Mouse (Mus musculus) cerebellum, adult 11-12 months (tissue): ENCODE data around the gene Msi2.

Experiments
- DNase-seq: peaks from one replicate; pipeline ENCODE4 v3.0.0; 2022

The Msi2 gene

DNA sequence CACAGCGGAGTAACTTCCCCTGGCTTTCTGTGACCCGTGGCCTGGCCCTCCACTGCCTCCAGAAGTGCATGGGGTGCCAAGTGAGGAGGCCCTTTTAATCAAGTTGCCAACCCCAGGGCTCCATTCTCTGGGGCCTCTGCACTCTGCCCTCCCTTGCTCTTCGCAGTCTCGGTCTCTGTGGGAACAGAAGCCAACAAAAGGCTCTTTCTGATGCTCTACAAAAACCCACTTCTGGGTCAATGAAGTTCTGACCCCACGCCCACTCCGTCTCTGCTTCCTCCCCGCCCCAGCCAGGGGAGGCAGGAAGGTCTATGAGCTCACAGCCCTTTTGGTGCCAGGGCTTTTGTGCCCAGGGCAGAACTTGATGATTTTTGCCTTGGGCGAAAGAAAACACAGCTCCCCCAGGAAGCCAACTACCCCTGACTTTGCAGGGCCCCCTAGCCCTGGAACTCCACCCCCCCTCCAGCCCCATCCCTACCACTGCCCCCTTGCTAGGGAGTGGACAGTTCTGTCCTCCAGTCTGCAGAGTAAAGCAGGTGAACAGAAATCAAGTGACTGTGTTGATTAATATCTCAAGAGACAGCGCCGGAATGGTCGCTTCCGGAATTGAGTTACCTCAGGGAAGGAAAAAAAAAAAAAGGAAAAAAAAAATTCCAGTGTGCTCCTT is 246.2 kb downstream of the Msi2 start:
- DNase-seq: no peak

DNA sequence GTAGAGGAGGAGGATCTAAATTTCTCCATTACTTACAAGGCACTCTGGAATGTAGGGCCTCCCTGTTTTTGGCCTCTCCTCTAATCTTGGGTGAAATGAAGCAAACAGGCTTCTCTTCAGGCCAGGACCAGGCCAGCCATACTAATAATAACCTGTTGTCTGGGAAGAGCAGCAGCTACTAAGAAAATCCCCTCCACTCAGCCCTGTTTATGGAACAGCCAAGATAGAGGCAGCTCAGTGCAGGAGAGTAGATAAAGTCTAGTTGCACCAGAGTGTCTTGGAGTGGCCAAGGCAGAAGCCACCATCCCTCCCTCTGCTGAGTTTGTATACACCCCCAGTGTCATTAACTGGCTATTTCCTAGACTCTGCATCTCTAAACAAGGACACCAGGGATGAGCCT is 247.7 kb downstream of the Msi2 start:
- DNase-seq: no peak

DNA sequence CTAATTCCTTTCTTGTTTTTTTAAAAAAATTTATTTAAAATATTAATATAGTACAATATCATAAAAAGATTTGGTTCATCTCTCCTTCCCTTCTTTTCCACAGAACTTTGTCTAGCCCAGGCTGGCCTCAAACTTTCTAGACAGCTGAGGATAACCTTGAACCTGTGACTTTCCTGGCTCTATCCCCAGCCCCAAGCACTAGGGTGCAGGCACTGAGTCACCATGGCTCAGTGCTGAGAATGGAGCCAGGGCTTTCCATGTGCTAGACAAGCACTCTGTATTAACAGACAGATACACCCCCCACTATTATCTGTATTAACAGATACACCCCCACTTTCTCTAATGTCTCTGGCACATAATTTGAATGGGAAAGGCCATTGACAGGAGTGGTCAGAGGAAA is 249.3 kb downstream of the Msi2 start:
- DNase-seq: no peak

DNA sequence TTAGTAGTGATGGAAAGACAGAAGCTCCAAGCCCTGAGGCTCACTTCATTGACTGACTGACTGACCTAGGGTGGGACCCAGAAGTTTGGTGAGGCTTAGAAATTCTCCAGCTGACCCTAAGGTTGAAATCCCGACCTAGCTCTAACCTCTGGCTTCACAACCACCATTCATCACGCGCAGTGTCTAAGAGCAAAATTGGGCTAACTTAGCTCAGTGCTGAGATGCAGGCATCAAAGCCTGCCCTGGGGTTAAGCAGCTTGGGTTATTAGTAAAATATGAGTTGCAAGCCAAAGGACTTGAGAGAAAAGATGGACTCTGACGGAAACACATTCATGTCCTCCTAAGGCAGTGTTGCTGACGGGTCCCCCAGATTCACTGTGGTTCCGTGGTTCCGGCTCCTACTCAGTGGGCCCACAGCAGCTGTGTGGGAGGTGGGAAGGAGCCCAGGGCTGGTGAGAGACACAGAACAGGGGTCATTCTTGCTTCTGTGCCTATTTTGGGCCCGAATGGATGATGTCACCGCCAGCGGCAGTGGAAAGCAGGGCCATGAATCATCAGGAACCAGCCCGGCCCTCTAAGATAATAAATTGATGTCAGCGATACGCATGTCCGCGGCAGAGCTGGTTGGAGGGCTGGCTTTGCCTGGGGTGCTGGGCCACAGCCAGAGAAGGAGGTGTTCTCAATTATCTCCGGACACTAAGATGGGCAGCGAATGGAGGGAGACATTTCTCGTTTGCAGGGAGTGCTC is 250.6 kb downstream of the Msi2 start:
- no peak for DNase-seq

DNA sequence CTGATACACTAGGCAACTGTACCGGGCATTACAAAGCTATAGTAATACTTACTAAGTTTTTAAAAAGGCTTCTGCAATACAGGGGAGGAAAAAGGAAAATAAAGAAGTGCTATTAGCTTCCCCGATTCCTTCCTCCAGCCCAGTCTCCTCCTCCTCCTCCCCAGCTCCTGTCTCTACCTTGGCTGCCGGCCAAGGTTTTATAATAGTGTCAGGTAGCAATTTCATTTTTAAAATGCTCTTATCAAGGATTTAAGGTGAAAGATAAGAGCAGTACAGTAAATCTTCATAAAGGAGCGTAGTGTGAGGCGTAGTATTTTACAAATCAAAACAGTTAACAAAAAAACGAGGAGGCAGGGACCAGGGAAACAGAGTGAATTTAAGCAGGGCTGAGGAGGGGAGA is 254.4 kb downstream of the Msi2 start:
- DNase-seq: no peak

DNA sequence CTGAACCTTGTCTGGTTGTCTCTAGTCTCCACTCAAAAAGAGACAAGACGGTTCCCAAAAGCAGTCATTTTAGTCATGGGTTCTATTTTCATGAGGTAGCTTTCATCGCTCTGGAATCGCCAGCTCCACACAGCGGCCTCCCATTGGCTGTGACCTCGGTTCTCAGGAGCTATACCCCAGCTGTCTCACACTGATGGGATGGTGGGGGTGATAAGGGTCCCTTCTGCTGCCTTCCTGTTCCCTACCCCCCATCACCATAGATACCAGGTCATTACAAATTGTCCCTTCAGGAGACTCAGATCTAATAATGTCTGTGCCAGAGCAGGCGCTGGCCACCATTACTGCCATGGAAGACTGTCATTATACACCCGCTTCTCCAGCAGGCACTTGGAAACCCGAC is 255.5 kb downstream of the Msi2 start:
- DNase-seq: no peak

DNA sequence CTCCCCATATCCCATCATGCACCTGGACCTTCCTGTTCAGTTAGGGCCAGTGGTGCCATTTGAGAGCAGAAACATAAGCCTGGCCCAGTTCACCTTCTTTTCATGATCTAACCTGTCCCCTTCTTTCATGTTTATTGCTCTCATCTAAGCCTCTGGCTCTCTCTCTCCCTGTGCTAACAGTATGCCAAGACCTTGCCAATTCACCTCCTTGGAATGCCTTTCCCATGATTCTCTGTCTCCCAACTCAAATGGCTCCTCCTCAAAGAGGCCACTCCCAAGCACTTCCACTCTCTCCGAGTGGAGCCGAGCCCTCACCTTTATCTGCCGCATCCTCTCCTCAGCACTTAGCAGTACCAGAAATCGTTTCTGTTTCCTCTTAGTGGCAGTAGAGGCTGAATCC is 256.7 kb downstream of the Msi2 start:
- DNase-seq: no peak

DNA sequence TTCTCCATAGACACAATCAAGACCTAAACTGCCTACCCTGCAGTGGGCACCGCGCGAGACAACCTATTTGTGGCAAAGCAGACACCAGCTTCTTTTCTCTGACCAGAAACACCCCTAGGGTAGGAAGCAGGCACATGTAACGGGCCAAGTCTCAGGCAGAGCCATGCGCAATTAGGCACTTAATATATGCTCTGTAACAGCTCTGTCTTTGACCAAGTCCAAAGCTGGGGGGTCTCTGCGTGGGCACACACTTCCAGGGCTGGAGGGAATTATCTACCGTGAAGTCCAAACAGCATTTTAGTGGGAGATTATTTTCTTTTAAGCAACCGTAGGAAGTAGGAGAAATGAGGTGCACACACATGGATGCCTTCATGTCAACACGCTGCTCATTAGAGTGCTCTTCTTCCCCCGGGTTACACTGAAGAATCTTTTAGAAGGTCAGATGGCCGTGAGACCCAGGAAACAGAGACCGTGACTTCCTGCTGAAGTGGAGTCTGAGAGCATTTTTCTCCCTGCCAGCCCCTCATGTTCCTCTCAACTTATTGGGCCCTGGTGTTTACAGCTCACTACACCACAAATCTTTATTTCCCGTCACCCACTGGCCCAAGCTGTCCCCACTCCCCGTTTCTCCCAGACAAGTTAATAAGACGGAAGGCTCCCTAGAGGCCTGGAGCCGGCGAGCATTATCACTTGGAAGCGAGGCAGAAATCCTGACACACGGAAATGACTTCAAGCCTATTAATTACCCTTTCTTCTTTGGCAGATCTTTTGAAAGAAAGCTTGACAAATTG is 258.2 kb downstream of the Msi2 start:
- DNase-seq: no peak

DNA sequence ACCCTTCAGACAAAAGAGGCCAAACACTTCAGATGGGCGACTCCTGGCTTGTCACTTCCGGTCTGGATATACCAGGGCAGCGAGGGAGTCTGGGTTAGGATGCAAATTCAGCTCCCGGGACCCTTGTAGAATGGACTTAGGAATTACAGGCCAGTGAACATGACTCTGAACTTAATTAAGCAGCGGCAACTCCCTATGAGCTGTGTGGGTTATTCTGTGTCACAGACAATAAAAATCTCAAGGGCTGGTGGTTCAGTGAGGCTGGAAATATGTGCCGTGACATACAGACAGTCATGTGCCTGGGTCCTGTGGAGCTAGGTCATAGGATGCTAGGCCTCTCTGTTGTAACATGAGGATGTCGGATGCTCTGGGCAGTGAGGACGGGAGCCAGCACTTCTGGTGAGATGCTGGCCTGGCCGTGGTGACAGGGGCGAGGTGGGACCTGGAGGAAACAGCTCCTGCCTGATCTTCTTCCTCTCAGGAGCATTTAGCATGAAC is 261.0 kb downstream of the Msi2 start:
- no peak for DNase-seq

DNA sequence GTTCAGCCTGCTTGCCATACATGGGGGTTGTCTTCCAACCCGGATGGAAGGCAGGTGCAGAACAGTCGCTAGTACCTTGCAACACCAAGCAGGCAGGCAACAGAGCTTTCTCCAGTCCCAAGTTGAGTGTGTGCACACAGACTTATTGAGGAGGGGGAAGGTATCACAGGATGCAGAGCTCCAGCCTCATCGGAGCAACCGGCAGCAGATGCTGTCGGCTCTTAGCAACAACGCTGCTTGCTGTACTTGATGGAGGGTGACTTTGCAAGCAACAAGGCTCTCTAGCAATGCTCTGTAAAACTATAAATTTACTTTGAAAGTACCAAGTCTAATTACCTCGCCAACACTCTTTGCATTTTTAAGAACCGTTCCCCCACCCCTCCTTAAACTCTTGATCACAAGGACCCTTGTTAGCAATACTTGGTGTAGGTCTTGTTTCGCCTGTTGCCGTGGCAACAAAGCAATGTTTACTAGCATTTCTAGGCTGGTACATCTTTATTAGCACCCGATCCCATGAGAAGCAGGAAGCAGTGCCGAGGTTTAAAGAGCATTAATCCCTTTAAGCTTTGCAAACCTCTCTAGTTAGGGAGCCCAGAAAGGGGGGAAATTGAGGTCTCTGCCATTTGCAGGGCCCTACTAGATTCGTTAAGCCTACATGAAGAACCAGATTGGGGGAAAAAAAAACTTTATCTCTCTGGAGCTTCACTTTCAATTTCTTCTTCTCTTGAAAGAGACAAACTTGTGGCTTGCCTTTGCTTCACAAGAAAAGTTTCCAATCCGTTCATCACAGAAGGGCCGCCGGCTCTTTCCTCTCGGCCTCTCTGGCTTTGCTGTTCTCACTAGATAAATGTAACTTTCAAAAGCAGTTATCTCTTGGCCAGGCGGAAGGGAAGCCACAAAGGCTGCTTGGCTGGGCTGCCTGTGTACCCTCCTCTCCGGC is 263.2 kb downstream of the Msi2 start:
- DNase-seq: no peak

DNA sequence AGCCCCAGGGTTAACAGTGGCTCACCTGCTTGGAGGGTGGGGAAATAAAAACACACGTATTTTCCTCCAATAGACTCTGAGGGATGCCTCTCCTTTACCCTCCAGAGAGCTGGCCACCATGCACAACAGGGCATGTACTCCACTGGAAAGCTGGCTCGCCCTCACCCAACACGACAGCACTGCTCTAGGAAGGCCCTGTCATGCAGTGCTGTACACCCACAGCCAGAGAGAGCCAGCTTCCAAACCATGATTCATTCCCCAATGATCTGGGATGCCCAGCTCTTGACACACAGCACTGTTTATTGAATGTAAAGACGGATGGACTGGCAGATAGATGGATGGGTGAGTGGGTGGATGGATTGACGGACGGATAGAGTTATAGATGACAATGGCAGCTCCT is 269.1 kb downstream of the Msi2 start:
- DNase-seq: no peak

DNA sequence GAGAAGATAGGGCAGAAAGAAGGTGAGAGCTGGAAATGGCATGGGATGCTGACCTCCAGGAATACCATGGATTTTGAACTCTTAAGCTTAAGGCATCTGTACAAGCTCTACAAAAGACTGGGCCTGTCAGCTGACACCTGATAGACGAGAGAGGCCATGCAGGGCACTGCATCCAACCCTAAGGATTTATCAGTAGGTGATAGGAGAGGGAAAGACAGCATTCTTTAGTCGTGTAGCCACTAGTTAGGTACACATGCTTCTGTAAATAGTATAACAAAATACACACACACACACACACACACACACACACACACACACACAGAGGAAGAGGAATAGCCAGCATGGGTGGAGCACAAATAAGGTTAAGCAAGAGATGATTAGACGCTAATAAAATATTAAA is 269.7 kb downstream of the Msi2 start:
- DNase-seq: no peak

DNA sequence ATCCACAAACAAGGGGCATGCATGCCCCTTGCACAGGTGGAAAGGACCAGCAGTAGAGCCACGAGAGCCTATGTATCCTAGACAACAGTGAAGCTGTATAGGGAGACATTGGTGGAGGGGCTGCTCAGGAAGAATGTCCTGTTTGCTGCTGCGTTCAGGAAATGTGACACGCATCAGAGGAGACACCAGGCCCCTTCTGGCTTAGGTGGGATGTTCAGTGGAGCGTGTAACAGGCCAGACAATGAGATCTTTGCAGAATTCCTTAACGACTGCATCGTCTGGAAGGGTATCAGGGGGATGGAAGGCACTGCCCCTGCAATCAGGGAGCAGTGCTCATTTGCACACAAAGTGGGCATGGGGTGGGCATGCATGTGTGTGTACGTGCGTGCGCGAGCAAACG is 271.0 kb downstream of the Msi2 start:
- DNase-seq: no peak

DNA sequence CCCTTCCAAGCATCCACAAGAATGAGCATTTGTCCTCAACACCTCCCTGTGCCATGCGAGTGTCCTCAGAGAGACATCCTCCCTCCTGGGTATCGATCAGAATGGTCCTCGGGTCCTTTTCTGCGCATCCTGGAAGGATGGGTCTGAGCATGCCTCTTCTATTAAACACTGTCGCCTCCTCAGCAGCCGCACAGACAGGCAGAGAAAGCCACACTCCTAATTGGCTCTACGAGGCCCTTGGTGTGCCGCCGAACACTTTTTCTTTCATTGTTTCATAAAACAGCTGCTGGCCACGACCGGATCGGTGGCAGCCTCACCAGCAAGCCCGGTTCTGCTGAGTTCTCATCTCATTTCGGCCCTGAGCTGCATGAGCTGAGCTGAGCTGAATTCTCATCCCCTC is 274.4 kb downstream of the Msi2 start:
- DNase-seq: no peak

DNA sequence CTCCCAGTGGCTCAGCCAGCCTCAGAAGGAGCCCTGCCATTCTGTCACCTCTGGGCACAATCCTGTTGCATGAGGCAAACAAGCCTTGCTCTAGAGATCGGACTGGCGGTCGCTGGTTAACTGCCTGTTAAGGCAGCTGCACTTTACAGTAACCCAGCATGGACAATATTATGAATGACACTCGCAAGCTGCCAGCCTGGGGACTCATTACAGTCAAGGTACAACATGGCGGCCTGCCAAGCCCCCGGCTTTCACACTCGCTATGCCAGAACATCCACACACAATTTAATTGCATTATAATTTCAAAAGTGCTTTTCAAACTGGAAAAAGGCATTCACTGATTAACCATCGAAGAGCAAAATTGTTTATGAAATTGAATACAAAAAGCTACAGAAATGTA is 275.0 kb downstream of the Msi2 start:
- peak; percentile 32 for DNase-seq

DNA sequence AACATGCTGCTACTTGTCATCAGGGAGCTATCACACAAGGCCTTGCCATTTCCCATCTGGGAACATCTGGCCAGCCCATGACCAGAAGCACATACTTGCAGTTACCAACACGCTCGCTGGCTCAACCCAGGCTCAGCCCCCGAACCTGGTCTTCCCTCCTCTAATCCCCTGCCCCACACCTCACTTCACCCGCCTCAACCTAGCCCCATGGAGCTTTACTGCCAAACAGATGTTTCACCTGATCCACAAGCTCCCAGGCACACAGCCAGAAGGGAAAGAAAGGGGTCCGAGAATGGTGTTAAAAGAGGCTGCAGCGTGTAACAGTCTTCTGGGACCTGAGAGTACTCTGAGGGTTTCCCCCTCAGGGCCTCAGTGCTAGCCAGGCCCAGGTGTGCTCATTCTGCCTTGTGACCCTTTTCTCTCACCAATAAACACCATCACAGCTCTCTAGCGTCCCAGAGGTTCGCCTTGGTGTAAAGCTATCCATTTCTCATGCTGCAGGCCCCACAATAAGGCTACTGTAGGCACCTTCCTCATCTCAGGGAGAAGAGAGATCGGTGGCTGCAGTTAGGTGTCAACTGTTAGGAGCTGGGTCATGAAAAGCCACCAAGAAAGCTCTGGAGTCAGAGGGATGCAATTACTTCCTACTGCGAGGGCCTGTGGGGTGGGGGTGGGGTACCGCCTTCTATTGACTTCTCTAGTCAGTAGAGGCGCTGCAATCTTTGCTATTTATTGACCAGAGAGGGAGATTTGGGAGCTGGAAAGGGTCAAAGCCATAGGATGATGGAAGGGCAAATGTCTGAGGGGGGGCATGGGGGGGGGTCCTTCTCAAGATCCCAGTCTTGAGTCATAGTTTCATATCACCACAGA is 276.2 kb downstream of the Msi2 start:
- DNase-seq: no peak

DNA sequence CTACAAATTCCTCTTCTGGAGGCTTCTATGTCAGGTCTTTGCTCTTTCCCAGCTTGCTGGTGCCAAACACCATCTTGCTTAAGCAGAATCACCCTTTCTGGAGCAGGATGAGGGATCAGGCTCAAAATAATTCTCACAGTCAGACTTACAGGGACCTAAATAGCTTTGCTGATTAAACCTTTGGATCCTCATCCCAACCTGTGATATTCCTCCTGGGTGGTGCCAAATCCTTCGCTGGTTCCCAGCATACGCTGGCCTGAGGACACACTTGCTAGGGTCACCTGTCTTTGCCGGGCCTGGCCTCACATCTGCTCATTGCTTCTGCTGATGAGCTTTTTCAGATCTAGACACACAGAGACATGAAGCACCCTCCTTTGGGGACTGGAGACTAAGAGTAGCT is 279.7 kb downstream of the Msi2 start:
- no peak for DNase-seq

DNA sequence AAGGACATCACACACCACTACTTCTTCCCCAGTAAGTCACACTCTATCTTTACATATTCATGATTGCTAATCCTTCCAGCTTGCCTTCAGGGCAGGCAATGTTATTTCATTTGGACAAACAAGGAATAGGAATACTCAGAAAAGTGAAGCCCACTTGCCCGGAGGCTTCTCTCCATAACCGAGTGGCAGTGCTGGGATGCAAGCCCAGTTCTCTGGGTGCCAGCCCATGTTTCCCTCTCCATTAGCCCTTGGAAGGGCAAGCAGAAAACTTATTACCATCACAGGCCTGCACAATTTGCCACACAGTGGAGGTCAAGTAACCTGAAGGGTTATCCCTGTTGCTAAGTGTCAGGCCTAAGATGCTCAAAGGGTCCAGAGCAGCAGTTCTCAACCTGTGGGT is 281.7 kb downstream of the Msi2 start:
- no peak for DNase-seq

DNA sequence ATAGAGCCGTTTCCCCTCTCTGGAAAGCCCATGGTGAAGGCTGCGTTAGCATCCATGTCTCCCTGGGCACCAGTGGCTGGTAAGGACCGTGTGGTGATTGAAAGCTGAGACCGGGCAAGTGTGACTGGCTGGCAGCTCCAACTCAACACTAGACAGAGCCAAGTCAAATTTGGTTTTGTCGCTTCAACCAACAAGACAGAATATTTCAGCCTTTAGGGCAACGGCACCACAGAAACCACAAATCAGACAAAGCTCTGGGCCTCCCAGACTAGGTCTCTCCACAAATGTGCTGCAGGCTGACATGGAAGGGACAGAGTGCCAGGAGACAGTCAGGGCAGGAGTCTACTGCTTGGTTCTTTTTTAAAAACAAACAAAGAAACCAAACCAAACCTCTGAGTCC is 282.8 kb downstream of the Msi2 start:
- no peak for DNase-seq

DNA sequence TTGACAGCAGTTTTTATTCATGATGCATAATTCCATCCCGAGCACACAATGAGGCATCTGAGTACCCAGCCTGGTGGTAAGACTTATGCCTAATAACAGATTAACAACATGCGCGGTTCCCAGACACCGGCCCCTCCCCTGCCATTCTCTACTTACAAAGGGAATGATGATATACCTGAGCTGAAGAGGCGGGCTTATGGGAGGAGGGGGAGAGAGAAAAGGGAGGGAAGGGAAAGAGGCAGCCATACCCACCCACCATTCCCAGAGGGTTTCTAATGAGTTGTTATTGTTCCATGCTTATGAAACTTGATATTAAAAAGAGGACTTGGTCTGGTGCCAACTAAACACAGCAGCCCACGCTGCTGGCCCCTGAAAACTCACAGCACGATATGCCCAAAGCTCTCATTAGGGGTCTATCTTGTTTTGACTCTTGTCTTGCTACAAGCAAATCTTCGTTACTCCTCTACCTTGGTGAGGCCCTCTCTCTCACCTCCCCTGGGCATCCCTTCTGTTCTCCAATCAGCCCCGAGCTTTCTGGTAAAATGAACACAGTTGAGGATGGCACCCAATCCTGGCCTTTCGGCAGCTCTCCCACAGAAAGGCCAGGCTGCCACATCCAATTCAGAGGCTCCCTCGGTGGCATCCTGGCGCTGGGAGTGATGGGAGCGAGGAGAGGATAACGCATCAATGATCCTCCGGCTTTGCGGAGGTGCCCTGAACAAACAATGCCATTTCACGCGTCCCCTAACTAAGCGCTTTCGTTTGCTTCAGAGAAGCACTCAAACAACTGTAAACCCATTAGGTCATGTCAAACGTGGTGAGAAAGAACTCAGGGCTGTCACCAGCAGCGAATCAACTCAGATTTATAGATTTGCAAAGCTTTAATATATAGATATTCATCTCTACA is 286.7 kb downstream of the Msi2 start:
- no peak for DNase-seq

DNA sequence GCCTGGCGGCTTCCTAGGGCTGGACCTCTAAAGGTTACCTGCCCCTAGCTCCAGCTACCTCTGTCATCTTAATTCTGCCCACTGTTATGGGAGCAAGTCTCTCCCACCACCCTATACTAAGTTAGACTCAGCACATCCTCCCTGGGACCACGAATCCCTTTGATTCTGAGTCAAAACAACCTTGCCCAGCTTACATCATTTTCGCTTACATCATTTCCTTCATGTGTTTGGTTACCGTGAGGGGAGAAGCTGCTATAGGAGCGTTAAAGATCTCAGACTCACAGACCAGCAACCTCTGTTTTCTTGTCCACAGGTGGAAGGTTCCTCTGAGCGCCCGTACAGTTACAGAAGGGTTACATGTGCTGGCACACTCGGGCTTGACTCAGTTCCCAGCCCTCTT is 288.0 kb downstream of the Msi2 start:
- no peak for DNase-seq
